1 mouse cellular context compared by ENCODE assay signal in the genomic region with DNA sequence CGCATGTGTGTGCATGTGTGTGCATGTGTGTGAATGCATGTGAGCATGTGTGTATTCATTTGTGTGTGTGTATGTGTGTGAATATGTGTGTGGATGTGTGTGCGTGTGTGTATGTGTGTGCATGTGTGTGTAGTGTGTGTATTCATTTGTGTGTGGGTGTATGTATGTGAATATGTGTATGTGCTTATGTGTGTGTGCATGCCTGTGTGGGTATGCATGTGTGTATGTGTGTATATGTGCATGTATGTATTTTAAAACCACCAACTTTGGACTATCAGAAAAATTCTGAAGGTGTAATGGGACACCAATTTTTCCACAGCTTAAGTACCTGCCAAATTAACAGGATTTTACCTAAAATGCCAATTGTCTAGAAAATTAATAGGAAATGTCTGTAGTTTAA.
TF ChIP-seq lines count a peak whose summit lies in the region.

No protein-coding gene starts in this region.

TF ChIP-seq in CH12.LX, 34 proteins besides CTCF, POLR2A, EP300 and RAD21:
- no peak for TF ChIP-seq MYC (IDR thresholded peaks at IDR 0.05; ENCODE audit: low read depth, low read length)
- TF ChIP-seq SIN3A (IDR thresholded peaks at IDR 0.05; ENCODE audit: low read length), result no peak
- no peak for TF ChIP-seq TBP (conservative IDR thresholded peaks at IDR 0.05; ENCODE audit: low read depth, low read length)
- no peak for TF ChIP-seq MAFK (IDR thresholded peaks at IDR 0.05; ENCODE audit: insufficient replicate concordance, low read length)
- TF ChIP-seq E2F4 (IDR thresholded peaks at IDR 0.05; ENCODE audit: insufficient replicate concordance, low read depth, low read length), result no peak
- TF ChIP-seq HCFC1 (IDR thresholded peaks at IDR 0.05; ENCODE audit: low read depth, low read length), result no peak
- no peak for TF ChIP-seq ZNF384 (IDR thresholded peaks at IDR 0.05; ENCODE audit: low read depth, low read length)
- TF ChIP-seq ELF1 (IDR thresholded peaks at IDR 0.05; ENCODE audit: low read depth, low read length), result no peak
- no peak for TF ChIP-seq JUN (IDR thresholded peaks at IDR 0.05; ENCODE audit: insufficient read depth, low read depth, low read length)
- no peak for TF ChIP-seq CHD2 (IDR thresholded peaks at IDR 0.05; ENCODE audit: low read length)
- no peak for TF ChIP-seq KAT2A (IDR thresholded peaks at IDR 0.05; ENCODE audit: insufficient replicate concordance, low read length)
- TF ChIP-seq USF2 (conservative IDR thresholded peaks at IDR 0.05; ENCODE audit: low read depth, low read length), result no peak
- TF ChIP-seq MAZ (IDR thresholded peaks at IDR 0.05; ENCODE audit: low read depth, low read length), result no peak
- TF ChIP-seq USF1 (IDR thresholded peaks at IDR 0.05; ENCODE audit: low read depth, low read length), result no peak
- TF ChIP-seq POLR2AphosphoS2 (IDR thresholded peaks at IDR 0.05; ENCODE audit: low read depth, low read length), result no peak
- no peak for TF ChIP-seq SMC3 (IDR thresholded peaks at IDR 0.05; ENCODE audit: low read depth, low read length)
- no peak for TF ChIP-seq ZC3H11A (IDR thresholded peaks at IDR 0.05; ENCODE audit: low read depth, low read length)
- no peak for TF ChIP-seq UBTF (IDR thresholded peaks at IDR 0.05; ENCODE audit: low read depth, low read length)
- TF ChIP-seq MAX (IDR thresholded peaks at IDR 0.05; ENCODE audit: low read length), result no peak
- no peak for TF ChIP-seq RCOR1 (conservative IDR thresholded peaks at IDR 0.05; ENCODE audit: low read depth, low read length)
TF ChIP-seq in CH12.LX: peak in this region for 0.
